In genomic region chr14:121946728-121947127, GRCm38 (mm10) we compare ENCODE assay signal across 20 mouse cellular contexts. TPM values are rescaled to one million over a fixed set of nuclear protein-coding genes. Genes with fewer than 3 reads are reported as not detected.
A peak's percentile ranks its signal among the peaks of the same experiment; 100 is the strongest.
DNase-seq lines count a peak whose midpoint lies in the region; ATAC-seq and TF ChIP-seq lines count a peak whose summit lies in the region.
"Had no signal": no experiment of that assay in that cellular context is flagged by ENCODE, and none has a peak within 500 bp of the region (broad histone marks: within the 10 kb centered on the region; RNA-seq: fewer than 3 reads in every experiment).

No protein-coding gene starts in this region.

- ATAC-seq in stomach, embryonic 14.5 days (ENCODE audit: insufficient number of reproducible peaks, insufficient read depth, low FRiP score, low read depth): no peak
- no peak for ATAC-seq in stomach, postnatal 0 days (ENCODE audit: low FRiP score, low TSS enrichment)
- ATAC-seq in stomach, embryonic 16.5 days (ENCODE audit: insufficient read depth, low FRiP score): no peak
- ATAC-seq: forebrain, embryonic 16.5 days; hindbrain, embryonic 16.5 days had no signal

- TF ChIP-seq CTCF in stomach, postnatal 0 days (IDR thresholded peaks at IDR 0.05; ENCODE audit: low read depth): no peak
- no peak for TF ChIP-seq CTCF in bone marrow macrophage, adult 2 months (IDR thresholded peaks at IDR 0.05; ENCODE audit: low read depth, low read length)

- H3K36me3 ChIP-seq in heart, embryonic 10.5 days: 0 out of 2 replicates have a peak, but pooled peaks cover 2% of the 10 kb centered on the region
- no peaks in the 10 kb centered on the region for H3K36me3 ChIP-seq in stomach, embryonic 14.5 days (ENCODE audit: control insufficient read depth, insufficient read depth, low read length)
- no peaks in the 10 kb centered on the region for H3K36me3 ChIP-seq in stomach, postnatal 0 days (ENCODE audit: control insufficient read depth, insufficient read depth, low read length)
- H3K36me3 ChIP-seq in stomach, embryonic 16.5 days (ENCODE audit: control insufficient read depth, insufficient read depth, low read length): no peaks in the 10 kb centered on the region
- H3K36me3 ChIP-seq: heart, embryonic 15.5 days; limb, embryonic 15.5 days; neural tube, embryonic 15.5 days had no signal

- TF ChIP-seq POLR2A in bone marrow macrophage, adult 2 months (IDR thresholded peaks at IDR 0.05; ENCODE audit: borderline replicate concordance, low read depth, low read length): no peak

- H3K4me2 ChIP-seq in stomach, embryonic 14.5 days (replicated peaks; ENCODE audit: low read depth, low read length): no peak overlapping the region
- H3K4me2 ChIP-seq in stomach, postnatal 0 days (replicated peaks; ENCODE audit: low read depth): no peak overlapping the region
- 0 out of 2 replicates have a peak overlapping the region, but pooled peaks have one; percentile 9 for H3K4me2 ChIP-seq in stomach, embryonic 16.5 days (ENCODE audit: low read depth, low read length)
- H3K4me2 ChIP-seq: heart, embryonic 15.5 days; limb, embryonic 15.5 days; neural tube, embryonic 15.5 days had no signal

- no peak overlapping the region for H3K27ac ChIP-seq in heart, embryonic 10.5 days
- H3K27ac ChIP-seq in stomach, embryonic 14.5 days (ENCODE audit: low read length): peak overlapping the region; percentile 77; the same call in 1 of the 2 replicates
- no peak overlapping the region for H3K27ac ChIP-seq in stomach, postnatal 0 days (replicated peaks)
- H3K27ac ChIP-seq in bone marrow macrophage, adult 2 months (ENCODE audit: insufficient read depth, low read depth, low read length): peak overlapping the region; percentile 15; the same call in 1 of the 2 replicates
- H3K27ac ChIP-seq in stomach, embryonic 16.5 days (ENCODE audit: low read length): peak overlapping the region; percentile 46
- H3K27ac ChIP-seq: heart, embryonic 15.5 days; limb, embryonic 15.5 days; neural tube, embryonic 15.5 days had no signal

- no peak overlapping the region for H3K4me3 ChIP-seq in heart, embryonic 10.5 days
- H3K4me3 ChIP-seq in stomach, embryonic 14.5 days (ENCODE audit: low read depth, low read length): no peak overlapping the region
- no peak overlapping the region for H3K4me3 ChIP-seq in stomach, postnatal 0 days (ENCODE audit: low read depth, low read length)
- H3K4me3 ChIP-seq in bone marrow macrophage, adult 2 months (ENCODE audit: insufficient read depth, low read length): no peak overlapping the region
- no peak overlapping the region for H3K4me3 ChIP-seq in stomach, embryonic 16.5 days (replicated peaks; ENCODE audit: low read length)
- H3K4me3 ChIP-seq: heart, embryonic 15.5 days; limb, embryonic 15.5 days; neural tube, embryonic 15.5 days had no signal

- no peaks in the 10 kb centered on the region for H3K27me3 ChIP-seq in heart, embryonic 10.5 days (ENCODE audit: insufficient read depth, poor library complexity, severe bottlenecking)
- H3K27me3 ChIP-seq in stomach, embryonic 14.5 days (ENCODE audit: control insufficient read depth, insufficient read depth, low read length): no peaks in the 10 kb centered on the region
- no peaks in the 10 kb centered on the region for H3K27me3 ChIP-seq in stomach, postnatal 0 days (ENCODE audit: control insufficient read depth, insufficient read depth, low read length)
- H3K27me3 ChIP-seq in stomach, embryonic 16.5 days (ENCODE audit: control insufficient read depth, insufficient read depth, low read length): no peaks in the 10 kb centered on the region
- H3K27me3 ChIP-seq: heart, embryonic 15.5 days; limb, embryonic 15.5 days; neural tube, embryonic 15.5 days had no signal

- DNase-seq in heart, embryonic 10.5 days (ENCODE audit: low spot score): peak; percentile 17
- DNase-seq in heart, postnatal 36 days: no peak
- DNase-seq in stomach, postnatal 0 days (ENCODE audit: low spot score): no peak
- no peak for DNase-seq in right cerebral cortex, postnatal 4 days
- no peak for DNase-seq in MN1 (ENCODE audit: low spot score)
- DNase-seq: B cell, adult 2 months; cerebellum, adult 11-12 months; gastrocnemius, postnatal 36 days; kidney, postnatal 4 days; lung, postnatal 10 days; retina, postnatal 1 day had no signal

- intact Hi-C loops in heart, postnatal 36 days (cut with DNase I): no loop called here

- 63% methylated on average over 8 of the region's 8 CpGs for WGBS in heart, embryonic 10.5 days
- WGBS in stomach, embryonic 14.5 days: 28% methylated on average over 8 of the region's 8 CpGs
- WGBS in stomach, postnatal 0 days: 46% methylated on average over 8 of the region's 8 CpGs
- 34% methylated on average over 8 of the region's 8 CpGs for WGBS in stomach, embryonic 16.5 days

- H3K9ac ChIP-seq in stomach, embryonic 14.5 days (replicated peaks; ENCODE audit: low read depth, low read length): no peak overlapping the region
- H3K9ac ChIP-seq in stomach, postnatal 0 days (ENCODE audit: low read length): no peak overlapping the region
- H3K9ac ChIP-seq in stomach, embryonic 16.5 days (ENCODE audit: low read length): no peak overlapping the region
- H3K9ac ChIP-seq: heart, embryonic 15.5 days; limb, embryonic 15.5 days; neural tube, embryonic 15.5 days had no signal

- TF ChIP-seq EP300 in stomach, postnatal 0 days (optimal IDR thresholded peaks at IDR 0.05): no peak

- H3K9me3 ChIP-seq in heart, embryonic 10.5 days: no peaks in the 10 kb centered on the region
- H3K9me3 ChIP-seq in stomach, embryonic 14.5 days (ENCODE audit: control insufficient read depth, low read depth, low read length): no peaks in the 10 kb centered on the region
- H3K9me3 ChIP-seq in stomach, postnatal 0 days (ENCODE audit: control insufficient read depth, low read length): no peaks in the 10 kb centered on the region
- no peaks in the 10 kb centered on the region for H3K9me3 ChIP-seq in stomach, embryonic 16.5 days (replicated peaks; ENCODE audit: control insufficient read depth, low read length)
- H3K9me3 ChIP-seq: heart, embryonic 15.5 days; limb, embryonic 15.5 days; neural tube, embryonic 15.5 days had no signal

- peaks cover 14% of the 10 kb centered on the region for H3K4me1 ChIP-seq in heart, embryonic 10.5 days
- no peaks in the 10 kb centered on the region for H3K4me1 ChIP-seq in stomach, embryonic 14.5 days (ENCODE audit: control insufficient read depth, insufficient read depth, low read length)
- no peaks in the 10 kb centered on the region for H3K4me1 ChIP-seq in stomach, postnatal 0 days (replicated peaks; ENCODE audit: control insufficient read depth, insufficient read depth)
- peaks cover 23% of the 10 kb centered on the region for H3K4me1 ChIP-seq in bone marrow macrophage, adult 2 months (ENCODE audit: control insufficient read depth, insufficient read depth, low read length)
- peaks cover 13% of the 10 kb centered on the region for H3K4me1 ChIP-seq in stomach, embryonic 16.5 days (ENCODE audit: control insufficient read depth, insufficient read depth, low read length)

RNA-seq across cellular contexts. Expression of gene Gpr183, which starts 18.3 kb away (rescaled TPM):
- polyA plus RNA-seq in heart, embryonic 10.5 days (2016; fragmentation: Nextera tagmentation; extraction: Ambion mirVana): 1.6 and 2.3 TPM in 2 replicates
- total RNA-seq in heart, postnatal 36 days (2021): 1 to 10 TPM; 1.2 to 2.0 TPM
- polyA plus RNA-seq in stomach, embryonic 14.5 days (2014; fragmentation: Nextera tagmentation; extraction: Ambion mirVana): 4.5 and 5.5 TPM in 2 replicates
- 1.8 and 2.0 TPM in 2 replicates for polyA plus RNA-seq in stomach, postnatal 0 days (2015; fragmentation: Nextera tagmentation; extraction: Ambion mirVana)
- 33.0 and 34.1 TPM in 2 replicates for polyA plus RNA-seq in bone marrow macrophage, adult 2 months (2012; ENCODE audit: insufficient read depth, insufficient read length, missing spikeins)
- polyA plus RNA-seq in stomach, embryonic 16.5 days (2015; fragmentation: Nextera tagmentation; extraction: Ambion mirVana): 4.1 and 4.7 TPM in 2 replicates

RNA-seq across cellular contexts. Expression of gene Gpr18, which starts 31.1 kb away (rescaled TPM):
- polyA plus RNA-seq in heart, embryonic 10.5 days (2016; fragmentation: Nextera tagmentation; extraction: Ambion mirVana): 0.34 TPM in 1 of 2 replicates, not detected in the other
- under 1 TPM; 0.33 to 0.46 TPM for total RNA-seq in heart, postnatal 36 days (2021)
- polyA plus RNA-seq in stomach, embryonic 14.5 days (2014; fragmentation: Nextera tagmentation; extraction: Ambion mirVana): 0.50 and 1.1 TPM in 2 replicates
- 0.06 and 0.08 TPM in 2 replicates for polyA plus RNA-seq in stomach, postnatal 0 days (2015; fragmentation: Nextera tagmentation; extraction: Ambion mirVana)
- polyA plus RNA-seq in bone marrow macrophage, adult 2 months (2012; ENCODE audit: insufficient read depth, insufficient read length, missing spikeins): 6.5 and 6.8 TPM in 2 replicates
- polyA plus RNA-seq in stomach, embryonic 16.5 days (2015; fragmentation: Nextera tagmentation; extraction: Ambion mirVana): 0.26 and 0.35 TPM in 2 replicates
- total RNA-seq: gastrocnemius, postnatal 36 days; layer of hippocampus, postnatal 25 days had no signal
- polyA plus RNA-seq: neural tube, embryonic 15.5 days had no signal

Comparison
In these comparisons a context has a peak if more than half of its experiments do, and no peak if none do; other contexts are left out.
1. H3K27ac ChIP-seq: peak in stomach, embryonic 14.5 days (single experiment), bone marrow macrophage, adult 2 months (single experiment) and stomach, embryonic 16.5 days (single experiment); none in heart, embryonic 10.5 days (single experiment) and stomach, postnatal 0 days (single experiment).